Mouse (Mus musculus): ENCODE measurements around the gene Cpm. TPM values are rescaled to one million over a fixed set of nuclear protein-coding genes. Genes with fewer than 3 reads are reported as not detected.

Gene Cpm
- total RNA-seq, 2 experiments from 2014 or later: 5.7 to 5.9 TPM

DNA sequence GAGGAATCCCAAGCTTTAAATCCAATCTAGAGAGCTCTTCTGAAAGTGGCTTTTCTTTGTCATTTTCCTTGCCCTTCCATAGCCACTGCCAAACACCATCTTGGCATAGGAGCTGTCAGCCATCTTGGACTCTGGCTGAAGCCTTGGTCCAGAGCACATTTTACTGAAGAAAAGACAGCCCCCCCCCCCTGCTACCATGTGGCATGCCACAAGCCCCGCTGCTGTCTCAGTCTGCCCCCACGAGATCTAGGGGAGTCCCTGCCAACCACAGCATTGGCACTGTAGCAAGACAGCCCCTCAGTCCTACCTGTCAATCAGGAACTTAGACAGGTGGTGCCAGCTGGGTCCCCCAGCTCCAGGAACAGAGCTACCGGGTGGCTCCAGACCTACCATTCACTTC lies 52.2 kb downstream of the Cpm start:
- intact Hi-C loops (cut with DNase I): no loop called here
- no peak for DNase-seq

DNA sequence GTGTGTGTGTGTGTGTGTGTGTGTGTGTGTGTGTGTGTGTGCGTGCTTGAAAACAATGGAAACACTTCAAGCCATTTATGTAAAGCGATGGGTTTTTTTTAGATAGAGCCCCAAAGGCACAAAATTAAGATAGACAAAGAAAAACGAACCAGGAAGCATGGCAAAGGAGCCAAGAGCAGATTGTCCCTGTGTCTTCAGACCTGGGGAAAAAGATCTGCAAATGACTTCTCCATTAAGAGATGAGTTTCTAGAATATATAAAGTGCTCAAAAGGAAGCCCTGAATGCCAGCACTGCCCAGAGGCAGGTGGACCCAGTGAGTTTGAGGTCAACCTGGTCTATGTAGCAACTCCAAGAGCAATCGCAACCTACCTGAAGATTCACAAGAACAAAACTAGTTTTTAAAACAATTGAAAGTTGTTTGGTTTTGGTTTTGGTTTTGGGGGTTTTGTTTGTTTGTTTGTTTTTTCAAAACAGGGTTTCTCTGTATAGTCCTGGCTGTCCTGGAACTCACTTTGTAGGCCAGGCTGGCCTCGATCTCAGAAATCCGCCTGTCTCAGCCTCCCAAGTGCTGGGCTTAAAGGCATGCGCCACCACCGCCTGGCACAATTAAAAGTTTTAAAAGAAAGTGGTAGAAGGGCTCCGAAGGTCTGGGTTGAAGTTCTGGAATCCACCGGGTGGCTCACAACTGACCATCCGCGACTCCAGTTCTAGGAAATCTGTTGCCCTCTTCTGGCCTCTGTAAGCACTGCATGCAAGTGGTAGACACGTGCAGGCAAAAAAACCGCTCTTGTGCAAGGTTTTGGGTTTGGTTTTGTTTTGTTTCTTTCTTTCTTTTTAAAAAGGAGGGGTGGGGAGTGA lies 52.9 kb downstream of the Cpm start:
- peak; percentile 40 to 64 for DNase-seq
- intact Hi-C loops (cut with DNase I): no loop called here

DNA sequence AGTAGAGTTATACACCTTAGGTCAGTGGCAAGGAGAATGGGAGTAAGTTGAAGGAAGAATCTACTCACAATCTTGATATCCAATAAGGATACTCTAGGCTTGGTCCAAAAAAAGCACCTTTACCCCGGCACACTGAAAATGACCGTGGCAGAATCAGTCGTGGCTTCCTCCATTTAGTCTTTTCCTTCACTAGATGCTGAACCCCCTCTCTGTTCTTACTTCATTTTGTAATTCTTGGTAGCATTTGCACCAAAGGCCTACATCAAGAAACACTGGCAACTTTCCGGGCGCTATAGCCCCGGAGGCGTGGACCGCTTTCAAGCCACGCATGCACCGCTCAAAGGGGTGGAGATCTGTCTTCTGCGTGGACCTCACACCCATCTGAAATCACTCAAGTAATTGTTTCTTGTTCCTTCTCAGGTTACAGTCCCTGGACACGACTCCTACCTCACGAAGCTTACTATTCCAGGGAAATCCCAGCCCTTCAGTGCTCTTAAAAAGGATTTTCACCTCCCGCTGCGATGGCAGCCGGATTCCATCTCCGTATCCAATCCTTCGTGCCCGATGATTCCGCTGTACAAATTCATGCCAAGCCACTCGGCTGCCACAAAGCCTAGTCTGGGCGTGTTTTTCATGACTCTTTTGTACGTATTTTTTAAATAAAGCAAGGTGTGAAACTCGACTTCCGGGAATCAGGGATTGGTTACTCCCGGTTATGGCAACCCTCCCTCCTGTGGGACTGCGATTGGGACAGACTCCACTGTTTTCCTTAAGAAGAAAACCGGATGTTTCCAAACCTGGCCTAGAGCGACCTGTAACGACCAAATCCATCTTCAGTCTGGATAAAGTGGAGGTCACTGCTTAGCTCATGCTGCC lies 53.8 kb downstream of the Cpm start:
- intact Hi-C loops (cut with DNase I): no loop called here
- no peak for DNase-seq

DNA sequence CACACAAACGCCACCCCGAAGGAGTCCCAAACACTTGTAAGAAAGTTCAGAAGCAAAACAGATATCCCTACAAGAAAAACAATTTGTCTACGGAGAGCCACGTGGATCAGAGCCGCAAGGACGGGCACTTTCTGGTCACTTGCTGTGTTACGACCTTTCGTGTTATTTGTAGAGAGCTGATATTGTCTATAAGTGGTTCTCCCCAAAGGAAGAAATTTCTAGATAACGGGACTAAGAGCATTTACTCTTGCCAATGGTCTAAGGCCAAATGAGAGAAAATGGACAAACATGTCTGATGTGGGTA lies 54.4 kb downstream of the Cpm start:
- intact Hi-C loops (cut with DNase I): no loop called here
- no peak for DNase-seq

DNA sequence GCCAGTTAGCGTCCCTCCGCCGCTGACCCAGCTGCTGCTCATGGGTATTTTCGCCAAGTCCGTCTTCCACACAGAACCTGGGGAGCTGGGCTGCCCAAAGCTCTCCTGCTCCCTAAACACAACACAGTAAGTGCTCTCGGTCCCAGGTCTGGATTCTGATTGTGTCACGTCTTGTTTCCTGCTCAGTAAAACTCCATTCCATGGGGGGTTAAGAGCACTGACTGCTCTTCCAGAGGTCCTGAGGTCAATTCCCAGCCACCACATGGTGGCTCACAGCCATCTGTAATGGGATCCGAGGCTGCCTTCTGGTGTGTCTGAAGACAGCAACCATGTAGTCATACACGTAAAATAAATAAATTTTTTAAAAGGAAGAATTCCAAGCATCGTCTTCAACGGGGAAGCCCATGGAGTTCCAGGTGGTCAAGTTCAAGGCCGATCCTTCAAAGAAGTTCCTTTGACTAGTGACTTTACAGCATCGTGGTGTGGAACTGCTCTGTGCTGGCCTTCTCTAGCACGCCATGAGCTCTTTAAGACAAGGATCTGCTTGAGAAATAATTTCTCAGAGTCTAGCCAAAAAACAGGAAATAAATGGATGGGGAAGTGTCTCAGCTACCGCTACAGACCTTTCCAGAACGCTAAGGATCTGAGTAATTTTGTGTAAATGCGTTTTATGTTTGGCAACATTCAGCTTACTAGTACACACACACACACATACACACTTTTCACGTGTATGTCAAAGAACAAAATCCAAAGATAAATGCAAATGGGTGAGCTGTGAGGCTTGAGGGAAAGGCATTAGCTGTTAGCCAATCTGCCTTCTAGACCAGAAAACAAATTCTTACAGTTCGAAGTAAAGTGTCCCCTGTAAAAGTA lies 55.2 kb downstream of the Cpm start:
- no peak for DNase-seq
- intact Hi-C loops (cut with DNase I): no loop called here

DNA sequence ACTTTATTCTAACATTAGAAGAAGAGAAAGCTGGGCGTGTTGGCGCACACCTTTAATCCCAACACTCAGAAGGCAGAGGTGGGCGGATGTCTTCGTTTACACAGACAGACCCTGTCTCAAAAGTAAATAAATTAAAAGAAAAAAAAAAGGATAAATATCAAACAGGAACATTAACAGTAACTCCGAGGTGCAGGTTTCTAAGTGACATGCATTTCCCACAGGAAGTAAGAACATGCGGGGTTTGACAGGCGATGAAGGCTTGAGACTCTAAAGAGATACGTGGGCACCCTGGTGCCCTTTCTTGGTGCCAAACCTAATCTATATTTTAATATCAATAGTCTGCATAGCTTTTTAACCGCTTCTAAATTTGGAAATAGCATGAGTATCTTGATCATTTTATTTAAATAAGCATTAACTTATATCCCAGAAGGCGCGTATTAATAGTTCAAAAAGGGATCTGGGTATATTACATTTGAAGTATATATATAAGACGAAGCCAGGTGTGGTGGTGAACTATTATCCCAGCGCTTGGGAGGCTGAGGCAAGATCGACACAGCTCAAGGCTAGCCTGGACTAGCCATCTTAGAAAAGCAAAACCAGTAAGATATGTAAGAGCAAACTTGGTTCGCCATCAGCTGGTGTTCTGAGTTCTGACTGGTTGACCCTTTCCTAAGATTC lies 56.0 kb downstream of the Cpm start:
- no peak for DNase-seq
- intact Hi-C loops (cut with DNase I): no loop called here

DNA sequence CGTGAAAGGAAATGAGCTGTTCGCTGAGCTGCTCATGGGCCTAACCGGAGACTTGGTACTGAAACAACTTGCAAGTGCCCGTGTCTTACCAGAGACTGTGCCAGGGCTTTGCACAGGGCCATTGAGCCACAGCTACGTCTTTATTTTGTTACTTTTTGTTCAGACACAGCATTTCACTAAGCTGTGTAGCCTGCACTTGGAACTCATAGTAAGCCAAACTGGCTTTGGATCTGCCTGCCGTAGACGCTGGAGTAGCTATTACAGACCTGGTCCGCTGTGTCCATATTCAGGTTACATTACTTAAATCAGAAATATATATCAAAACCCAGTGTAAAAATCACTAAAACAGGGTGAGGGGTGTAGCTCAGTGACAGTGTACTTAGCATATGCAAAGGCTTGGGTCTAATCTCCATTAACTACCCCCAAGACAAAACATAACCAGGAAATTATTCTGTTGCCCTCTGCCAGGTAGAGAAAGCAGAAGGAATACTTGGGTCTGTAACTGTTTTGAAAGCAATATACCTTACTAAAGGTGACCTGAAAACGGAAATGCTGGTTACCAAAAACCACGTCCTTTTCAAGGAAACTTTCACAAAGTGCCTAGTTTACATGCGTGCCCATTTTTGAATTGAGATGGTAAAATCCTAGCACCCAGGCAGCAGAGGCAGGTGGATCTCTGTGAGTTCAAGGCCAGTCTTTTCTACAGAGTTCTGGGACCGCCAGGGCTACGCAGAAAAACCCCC lies 56.7 kb downstream of the Cpm start:
- intact Hi-C loops (cut with DNase I): no loop called here
- no peak for DNase-seq

DNA sequence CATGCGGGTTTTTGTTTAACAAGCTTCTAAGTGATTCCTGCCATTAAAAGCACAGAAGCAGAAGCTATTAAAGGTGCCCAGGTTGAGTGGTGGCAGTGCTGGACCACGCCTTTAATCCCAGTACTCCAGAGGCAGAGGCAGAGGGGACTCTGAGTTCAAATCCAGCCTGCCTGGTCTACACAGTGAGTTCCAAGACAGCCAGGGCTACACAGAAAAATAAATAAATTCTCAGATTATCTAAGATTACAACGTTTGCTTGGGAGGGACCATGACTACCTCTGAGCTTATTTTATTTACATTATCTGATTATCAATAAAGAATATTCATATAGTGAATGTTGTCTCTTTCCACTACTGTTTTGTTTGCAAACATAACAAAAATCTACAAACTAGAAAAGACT lies 57.7 kb downstream of the Cpm start:
- intact Hi-C loops (cut with DNase I): no loop called here
- no peak for DNase-seq

DNA sequence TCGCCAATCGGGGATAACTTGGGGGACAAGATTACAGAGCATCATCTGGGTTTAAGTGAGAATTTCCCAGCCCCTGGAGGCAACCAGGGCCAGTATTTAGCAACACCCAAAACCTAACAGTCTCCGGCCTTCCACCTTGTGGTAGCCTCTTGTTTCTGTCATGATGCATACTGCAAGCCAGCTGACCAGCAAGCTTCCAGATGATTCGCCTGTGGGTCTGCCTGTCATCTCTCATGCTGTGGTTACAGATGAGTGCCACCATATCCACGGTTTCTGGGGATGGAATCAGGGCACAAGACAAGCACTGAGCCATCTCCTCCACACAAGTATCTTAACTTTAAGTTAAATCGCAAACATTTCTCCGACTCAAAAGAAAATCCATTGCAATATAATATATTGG lies 58.3 kb downstream of the Cpm start:
- DNase-seq: no peak
- intact Hi-C loops (cut with DNase I): no loop called here

DNA sequence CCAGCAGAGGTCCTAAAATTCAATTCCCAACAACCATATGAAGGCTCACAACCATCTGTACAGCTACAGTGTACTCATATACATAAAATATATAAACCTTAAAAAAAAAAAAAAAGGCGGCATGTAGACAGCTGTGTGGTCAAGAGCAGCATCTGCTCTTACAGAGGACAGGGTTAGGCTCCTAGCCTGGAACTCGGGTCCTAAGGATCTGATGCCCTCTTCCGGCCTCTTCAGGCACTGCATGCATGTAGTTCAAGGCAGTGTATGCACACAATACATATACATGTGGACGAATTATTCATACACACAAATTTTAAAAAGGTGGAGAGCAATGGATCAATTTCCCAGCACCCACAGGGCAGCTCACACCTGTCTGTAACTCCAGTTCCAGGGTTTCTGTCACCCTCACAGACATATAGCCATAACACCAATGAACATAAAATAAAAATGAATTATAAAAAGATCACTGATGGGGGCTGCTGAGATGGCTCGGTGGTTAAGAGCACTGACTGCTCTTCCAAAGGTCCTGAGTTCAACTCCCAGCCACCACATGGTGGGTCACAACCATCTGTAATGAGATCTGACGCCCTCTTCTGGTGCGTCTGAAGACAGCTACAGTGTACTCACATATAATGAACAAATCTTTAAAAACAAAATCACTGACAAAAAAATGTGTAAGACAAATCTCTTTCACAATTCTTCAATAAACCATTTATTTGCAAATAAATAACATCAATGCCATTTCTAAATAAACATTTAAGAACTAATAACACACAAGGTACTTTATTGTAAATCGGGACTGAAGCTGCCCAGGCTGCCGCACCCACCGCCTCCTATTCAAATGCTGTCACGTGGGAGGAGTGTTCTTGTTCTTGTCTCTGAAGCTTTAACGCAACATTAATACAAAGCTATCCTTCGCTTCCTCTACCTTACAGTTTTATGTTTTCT lies 59.2 kb downstream of the Cpm start:
- intact Hi-C loops (cut with DNase I): no loop called here
- peak; percentile 15 to 30 for DNase-seq

DNA sequence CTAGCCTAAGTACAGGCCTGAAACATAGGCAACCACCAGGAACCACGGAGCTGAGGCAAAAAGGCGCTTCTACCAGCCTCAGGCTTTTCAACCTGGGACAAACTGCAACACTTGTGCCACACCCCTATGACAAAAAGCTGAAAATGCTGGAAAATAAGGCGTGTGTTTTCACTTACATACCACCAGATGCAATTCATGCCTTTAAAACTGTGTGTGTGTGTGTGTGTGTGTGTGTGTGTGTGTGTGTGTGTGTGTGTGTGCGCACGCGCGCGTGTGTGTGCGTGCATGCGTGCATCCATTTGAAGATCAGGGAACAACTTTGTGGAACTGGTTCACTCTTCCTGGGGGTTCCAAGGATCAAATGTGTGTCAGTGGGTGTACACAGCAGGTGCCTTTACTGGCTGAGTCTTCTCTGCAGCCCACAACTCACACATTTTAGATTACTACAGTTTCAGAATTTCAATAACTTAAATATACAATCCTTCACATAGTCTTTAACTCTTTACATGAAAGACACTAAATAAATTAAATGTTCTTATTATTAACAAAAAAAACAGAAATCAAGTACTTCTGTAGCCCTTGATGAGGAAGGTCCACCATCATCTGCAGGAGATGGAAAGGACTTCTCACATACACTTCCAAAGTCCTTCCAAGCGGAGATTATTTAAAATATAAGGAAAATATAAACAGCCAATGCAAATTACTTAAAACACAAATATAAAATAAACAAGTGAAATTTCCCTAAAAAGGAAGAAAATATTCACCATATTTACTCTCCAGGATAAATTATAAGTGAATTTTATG lies 60.2 kb downstream of the Cpm start:
- intact Hi-C loops (cut with DNase I): no loop called here
- no peak for DNase-seq

DNA sequence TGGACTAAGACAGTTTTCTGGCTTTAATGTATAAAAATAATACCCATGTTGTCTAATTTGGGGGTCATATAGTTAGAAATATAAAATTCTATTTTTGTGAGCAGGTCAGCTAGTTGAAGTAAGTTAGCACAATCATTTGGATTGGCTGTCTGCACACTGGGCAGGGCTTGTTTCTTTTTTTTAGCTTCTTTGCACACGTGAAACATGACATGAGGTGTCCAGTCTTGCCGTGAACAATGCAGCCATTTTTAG lies 60.7 kb downstream of the Cpm start:
- intact Hi-C loops (cut with DNase I): no loop called here
- DNase-seq: no peak

DNA sequence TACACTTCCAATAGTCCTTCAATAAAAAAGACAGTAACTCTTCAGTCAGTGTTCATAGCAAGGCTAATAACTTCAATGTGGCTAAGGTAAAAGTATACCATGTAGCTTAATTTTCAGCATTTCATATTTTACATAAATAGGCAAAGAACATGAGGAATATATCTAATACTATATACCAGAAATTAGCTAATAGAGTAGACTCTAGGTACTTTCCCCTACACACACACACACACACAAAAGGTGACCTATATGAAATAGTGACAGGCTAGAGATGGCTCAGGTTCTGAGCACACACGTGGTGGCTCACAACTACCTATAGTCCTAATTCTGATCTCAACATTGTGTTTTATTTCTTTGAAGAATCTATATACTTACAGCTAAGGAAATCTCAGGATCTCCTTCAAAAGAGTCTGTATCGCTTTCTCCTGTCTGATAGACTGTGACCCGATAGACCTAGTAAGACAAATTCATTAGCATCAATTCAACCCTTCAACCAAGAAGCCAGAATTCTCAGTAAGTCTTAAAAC lies 61.5 kb downstream of the Cpm start:
- intact Hi-C loops (cut with DNase I): no loop called here
- DNase-seq: no peak

DNA sequence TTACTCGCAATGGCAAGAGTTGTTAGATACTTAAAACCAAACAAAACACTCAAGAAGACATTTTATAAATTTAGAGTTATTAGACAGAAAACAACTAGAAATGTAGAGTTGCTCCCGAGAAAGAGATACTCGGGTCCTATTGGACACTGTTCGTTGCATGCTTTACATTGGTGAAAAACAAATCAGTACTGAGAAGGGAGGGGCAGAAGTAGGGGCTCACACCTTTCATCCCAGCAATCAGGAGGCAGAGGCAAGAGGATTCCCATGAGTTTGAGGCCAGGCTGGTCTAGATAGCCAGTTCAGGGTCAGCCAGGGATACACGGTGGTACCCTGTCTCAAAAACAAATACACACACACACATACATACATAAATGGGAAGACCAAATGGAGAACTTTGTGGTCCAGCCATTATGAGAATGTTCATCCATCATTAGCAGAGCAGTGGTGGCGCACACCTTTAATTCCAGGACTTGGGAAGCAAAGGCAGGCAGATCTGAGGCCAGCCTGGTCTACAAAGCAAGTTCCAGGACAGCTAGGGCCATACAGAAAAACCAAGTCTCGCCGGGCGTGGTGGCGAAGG lies 62.2 kb downstream of the Cpm start:
- intact Hi-C loops (cut with DNase I): no loop called here

DNA sequence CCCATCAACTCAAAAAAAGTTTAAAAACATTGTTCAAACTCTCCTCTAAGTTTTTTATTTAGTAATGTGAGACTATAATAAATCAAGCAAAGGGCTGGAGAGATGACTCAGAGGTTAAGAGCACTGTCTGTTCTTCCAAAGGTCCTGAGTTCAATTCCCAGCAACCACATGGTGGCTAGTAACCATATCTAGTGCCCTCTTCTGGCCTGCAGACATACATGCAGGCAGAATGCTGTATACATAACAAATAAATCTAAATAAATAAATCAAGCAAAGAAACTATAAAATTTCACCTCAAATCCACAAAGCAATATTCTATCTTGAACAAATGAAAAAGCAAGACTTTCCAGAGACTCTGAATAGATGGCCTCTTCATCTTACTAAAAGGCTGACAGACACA lies 62.9 kb downstream of the Cpm start:
- intact Hi-C loops (cut with DNase I): no loop called here
- DNase-seq: no peak

More for the DNA sequence above, 62.2 kb downstream of the Cpm start:
- no peak for DNase-seq

DNA sequence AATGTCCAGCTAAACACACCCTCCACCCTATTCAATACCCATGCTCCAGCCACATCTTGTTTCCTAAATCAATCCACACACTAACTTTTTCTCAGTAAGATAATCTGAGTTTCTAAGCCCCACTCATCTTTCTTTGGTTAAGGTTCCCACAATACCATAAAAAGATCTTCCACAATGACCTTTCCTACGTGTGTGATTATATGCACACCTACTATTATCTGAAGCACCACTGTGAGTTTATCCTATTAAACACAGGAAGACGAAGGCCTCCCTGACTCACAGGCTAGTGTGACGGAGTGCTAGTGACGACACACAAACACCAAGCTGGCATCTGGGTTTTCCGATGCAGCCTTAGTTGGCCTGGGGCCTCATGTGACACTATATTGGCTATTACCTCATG lies 63.7 kb downstream of the Cpm start:
- no peak for DNase-seq
- intact Hi-C loops (cut with DNase I): no loop called here

DNA sequence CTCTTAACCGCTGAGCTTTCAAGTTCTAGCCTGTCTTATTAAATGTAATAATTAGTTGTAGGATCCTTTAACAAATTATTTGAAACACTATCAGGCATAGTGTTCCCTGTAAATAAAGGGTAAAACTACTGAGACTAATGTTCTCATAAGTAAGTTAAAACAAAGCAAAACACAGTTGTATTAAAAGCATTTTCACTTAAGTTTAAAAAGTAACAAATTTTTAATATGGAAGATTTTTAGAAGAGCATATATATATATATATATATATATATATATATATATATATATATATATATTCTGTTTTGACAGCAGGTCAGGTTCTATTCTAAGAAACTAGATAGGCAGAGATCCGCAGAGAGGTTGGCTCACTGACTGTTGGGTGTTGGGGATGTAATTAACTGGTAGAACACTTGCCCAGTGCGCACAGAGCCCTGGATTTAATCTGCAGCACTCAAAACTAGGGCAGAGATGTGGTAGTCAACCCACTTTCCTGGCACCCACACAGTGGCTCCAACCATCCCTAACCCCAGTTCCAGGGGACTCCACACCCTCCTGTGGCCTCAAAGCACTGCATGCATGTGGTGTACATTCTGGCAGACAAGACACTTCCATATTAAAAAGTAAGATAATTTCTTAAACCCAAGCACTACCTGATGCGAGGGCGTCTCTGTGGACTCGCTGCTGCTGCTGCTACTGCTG lies 65.1 kb downstream of the Cpm start:
- intact Hi-C loops (cut with DNase I): no loop called here
- no peak for DNase-seq

Measured in heart, postnatal 10 days (tissue).